Mouse (Mus musculus): Measurements from ENCODE around the gene Gm11554.
"Not testable (repeated sequence)": the region's sequence is repeated elsewhere in the genome, so short reads cannot be mapped to it uniquely, and the experiment has no call there.

The Gm11554 gene

DNA sequence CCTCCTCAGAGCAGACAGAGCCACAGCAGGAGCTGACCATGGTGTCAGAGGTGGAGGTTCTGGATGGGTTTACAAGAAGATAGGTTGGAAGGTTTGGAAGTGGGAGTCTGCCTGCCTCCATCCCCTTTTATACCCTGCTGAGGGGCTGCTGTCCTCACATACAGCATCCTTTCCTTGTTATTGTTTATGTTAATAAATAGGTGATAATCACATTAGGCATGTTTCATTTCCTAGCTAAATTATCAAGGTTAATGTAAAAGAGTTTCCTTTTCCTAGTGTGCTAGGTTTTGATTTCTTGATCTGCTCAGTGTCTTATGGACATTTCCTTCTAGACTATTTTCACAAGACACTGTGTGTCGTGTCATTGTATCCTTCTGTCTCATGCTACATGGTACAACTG, at the start of gene Gm11554:
Gene Gm11554 (minus strand): TSS at position 101 of the 400 bp plus-strand sequence.
- DNase-seq (ENCODE audit: low spot score): not testable (repeated sequence)

- no peak for DNase-seq (ENCODE audit: low spot score)
Measured at GRCm38 (mm10) chr11:99851508-99851907, 47.3 kb upstream of the Gm11554 start, which contains the start of gene Krtap4-16. Gene Krtap4-16 (minus strand): TSS chr11:99851608.

- no peak for DNase-seq (ENCODE audit: low spot score)
Measured at GRCm38 (mm10) chr11:99846746-99847145, 42.5 kb upstream of the Gm11554 start.

- DNase-seq (ENCODE audit: low spot score): no peak
Measured at GRCm38 (mm10) chr11:99842185-99842584, 37.9 kb upstream of the Gm11554 start.

DNA sequence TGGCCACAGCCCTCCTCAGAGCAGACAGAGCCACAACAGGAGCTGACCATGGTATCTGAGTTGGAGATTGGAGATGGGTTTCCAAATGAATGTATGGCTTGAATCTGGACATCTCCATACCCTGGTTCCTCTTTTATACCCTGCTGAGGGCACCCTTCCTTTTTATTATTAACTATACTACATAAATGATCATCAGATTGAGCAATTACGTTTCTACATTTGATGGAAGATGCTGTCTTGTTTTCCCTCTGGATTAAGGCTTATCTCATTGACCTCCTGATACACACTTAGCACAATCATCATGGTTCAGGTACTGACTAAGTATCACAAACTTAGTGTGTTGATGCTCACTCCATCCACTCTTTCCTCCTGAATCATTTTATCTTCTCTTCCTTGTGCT, 33.7 kb upstream of the Gm11554 start, which contains the start of gene 2300003K06Rik:
Gene 2300003K06Rik (minus strand): TSS at position 101 of the 400 bp plus-strand sequence.
- DNase-seq (ENCODE audit: low spot score): no peak

DNA sequence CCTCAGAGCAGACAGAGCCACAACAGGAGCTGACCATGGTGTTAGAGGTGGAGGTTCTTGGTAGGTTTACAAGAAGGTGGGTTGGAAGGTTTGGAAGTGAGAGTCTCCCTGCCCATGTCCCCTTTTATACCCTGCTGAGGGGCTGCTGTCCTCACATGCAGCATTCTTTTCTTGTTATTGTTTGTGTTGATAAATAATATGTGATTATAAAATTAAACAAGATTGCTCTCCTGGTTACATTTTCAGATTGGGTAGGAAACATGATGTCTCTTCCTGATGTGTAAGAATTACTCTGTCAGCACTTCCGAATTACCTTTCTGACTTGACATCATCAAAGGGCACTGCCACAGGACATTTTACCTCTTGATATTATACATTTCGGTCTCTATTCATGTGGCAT, 11.3 kb upstream of the Gm11554 start, which contains the start of gene Gm11564:
Gene Gm11564 (minus strand): TSS at position 101 of the 400 bp plus-strand sequence.
- not testable (repeated sequence) for DNase-seq (ENCODE audit: low spot score)

- DNase-seq (ENCODE audit: low spot score): not testable (repeated sequence)
Measured at GRCm38 (mm10) chr11:99809792-99810191, 5.5 kb upstream of the Gm11554 start, which contains the start of gene Krtap4-13. Gene Krtap4-13 (minus strand): TSS chr11:99809892.

DNA sequence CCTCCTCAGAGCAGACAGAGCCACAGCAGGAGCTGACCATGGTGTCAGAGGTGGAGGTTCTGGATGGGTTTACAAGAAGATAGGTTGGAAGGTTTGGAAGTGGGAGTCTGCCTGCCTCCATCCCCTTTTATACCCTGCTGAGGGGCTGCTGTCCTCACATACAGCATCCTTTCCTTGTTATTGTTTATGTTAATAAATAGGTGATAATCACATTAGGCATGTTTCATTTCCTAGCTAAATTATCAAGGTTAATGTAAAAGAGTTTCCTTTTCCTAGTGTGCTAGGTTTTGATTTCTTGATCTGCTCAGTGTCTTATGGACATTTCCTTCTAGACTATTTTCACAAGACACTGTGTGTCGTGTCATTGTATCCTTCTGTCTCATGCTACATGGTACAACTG, 5.4 kb downstream of the Gm11554 start, which contains the start of gene Gm11569:
Gene Gm11569 (minus strand): TSS at position 101 of the 400 bp plus-strand sequence.
- not testable (repeated sequence) for DNase-seq (ENCODE audit: low spot score)

DNA sequence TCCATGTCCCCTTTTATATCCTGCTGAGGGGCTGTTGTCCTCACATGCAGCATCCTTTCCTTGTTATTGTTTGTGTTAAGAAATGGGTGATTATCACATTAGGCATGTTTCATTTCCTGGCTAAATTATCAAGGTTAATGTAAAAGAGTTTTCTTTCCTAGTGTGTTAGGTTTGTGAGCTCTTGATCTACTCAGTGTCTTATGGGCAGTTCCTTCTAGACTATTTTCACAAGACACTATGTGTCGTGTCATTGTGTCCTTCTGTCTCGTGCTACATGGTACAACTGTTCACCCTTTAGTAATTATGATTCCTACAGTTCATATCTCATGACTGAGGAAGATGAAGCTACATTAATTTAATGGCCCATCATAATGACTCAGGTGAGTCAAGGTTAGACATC, 10.9 kb downstream of the Gm11554 start, which contains the start of gene Gm11596:
Gene Gm11596 (minus strand): TSS at position 101 of the 400 bp plus-strand sequence.
- DNase-seq (ENCODE audit: low spot score): no peak

DNA sequence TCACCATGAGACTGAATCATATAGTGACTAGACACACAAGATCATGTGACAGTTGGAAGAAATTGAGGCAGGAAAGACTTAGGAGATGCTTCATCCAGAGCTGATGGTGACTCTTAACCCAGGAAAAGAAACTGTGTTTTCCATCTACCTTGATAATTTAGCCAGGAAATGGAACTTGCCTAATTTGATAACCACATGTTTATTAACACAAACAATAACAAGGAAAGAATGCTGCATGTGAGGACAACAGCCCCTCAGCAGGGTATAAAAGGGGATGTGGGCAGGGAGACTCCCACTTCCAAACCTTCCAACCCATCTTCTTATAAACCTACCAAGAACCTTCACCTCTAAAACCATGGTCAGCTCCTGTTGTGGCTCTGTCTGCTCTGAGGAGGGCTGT, 19.3 kb downstream of the Gm11554 start, which contains the start of gene Krtap4-9:
Gene Krtap4-9 (plus strand): TSS at position 301 of the 400 bp plus-strand sequence.
- DNase-seq (ENCODE audit: low spot score): not testable (repeated sequence)

GRCm38 (mm10) chr11:99780604-99781003, 23.6 kb downstream of the Gm11554 start, which contains the start of gene Krtap4-8:
Gene Krtap4-8 (minus strand): TSS chr11:99780704.
- no peak for DNase-seq (ENCODE audit: low spot score)

DNA sequence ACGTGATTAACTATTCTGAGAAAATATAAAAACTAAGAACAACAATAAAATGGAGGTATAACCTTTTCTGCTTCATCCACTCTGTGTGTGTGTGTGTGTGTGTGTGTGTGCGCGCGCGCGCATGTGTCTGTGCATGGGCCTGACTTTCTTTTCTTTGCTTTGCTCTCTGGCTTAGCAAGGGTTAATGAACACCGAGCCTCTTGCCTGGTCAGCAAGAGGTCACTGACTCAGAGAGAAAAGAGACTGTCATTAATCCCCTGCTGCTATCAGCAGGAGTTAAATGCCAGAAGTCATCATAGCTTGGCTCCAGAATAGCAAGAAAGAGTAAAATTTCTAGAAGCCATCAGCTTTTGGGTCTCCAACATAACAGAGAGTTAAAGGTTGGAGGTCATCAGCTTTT, 25.8 kb downstream of the Gm11554 start:
- DNase-seq (ENCODE audit: low spot score): no peak

GRCm38 (mm10) chr11:99772813-99773212, 31.4 kb downstream of the Gm11554 start, which contains the start of gene Gm11595:
Gene Gm11595 (minus strand): TSS chr11:99772913.
- not testable (repeated sequence) for DNase-seq (ENCODE audit: low spot score)

- DNase-seq (ENCODE audit: low spot score): no peak
Measured at GRCm38 (mm10) chr11:99768410-99768809, 35.8 kb downstream of the Gm11554 start.

DNA sequence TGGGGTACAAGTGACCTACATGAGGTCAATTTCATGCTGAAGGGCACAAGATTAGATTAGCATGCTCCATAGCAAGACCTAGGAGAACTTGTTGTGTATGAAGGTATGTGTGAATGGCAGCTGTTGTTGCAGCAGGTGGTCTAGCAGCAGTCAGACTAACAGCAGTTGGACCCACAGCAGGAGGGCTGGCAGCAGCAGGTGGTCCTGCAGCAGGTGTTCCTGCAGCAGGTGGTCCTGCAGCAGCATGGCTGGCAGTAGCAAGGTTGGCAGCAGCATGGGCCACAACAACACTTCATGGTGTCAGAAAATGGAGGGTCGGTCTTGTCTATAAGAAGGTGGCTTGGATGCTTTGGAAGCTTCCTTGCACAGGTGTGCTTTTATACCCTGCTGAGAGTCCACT, 45.4 kb downstream of the Gm11554 start:
- DNase-seq (ENCODE audit: low spot score): no peak

Measured in c-Kit-positive CD71-positive TER-119-positive erythroid progenitor cells, embryonic 14.5 days (primary cell).